Mouse (Mus musculus) spleen, adult 2 months (tissue): Measurements from ENCODE around the gene Gpr160.

Source experiments
- CTCF ChIP-seq: fragments of 200-500 bp; IDR thresholded peaks from 2 replicates; pipeline ENCODE4 v1.5.1; 2011; ENCODE audit warnings: mild to moderate bottlenecking, inconsistent platforms; ENCODE audit not compliant: insufficient read depth, insufficient read length, insufficient replicate concordance; ENCODE audit errors: extremely low read depth
- POLR2A ChIP-seq: fragments of 200-500 bp; IDR thresholded peaks from 2 replicates; pipeline ENCODE4 v1.6.1; 2011; ENCODE audit warnings: low read depth, low read length, inconsistent platforms

DNA sequence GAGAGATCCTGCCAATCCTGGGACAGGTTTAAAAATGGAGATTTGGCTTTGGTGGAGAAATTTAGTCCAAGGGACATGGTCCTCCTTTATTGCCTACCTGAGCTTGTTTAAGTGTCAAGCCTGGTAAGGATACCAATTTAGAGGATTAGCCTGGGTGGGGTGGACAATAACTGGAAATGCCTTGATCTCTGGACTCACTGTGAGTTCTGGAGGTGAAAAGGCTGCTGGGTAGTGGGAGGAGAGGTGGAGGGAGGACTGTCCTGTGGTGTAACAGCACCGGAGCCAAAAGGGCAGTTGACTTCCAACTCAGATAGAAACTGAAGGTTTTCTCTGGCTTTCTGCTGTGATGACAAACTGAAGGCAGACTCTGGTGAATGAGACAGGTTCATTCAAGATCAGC lies 8.3 kb upstream of the Gpr160 start:
- TF ChIP-seq POLR2A = no peak
- TF ChIP-seq CTCF = no peak
